Mouse (Mus musculus) testis, adult 2 months (tissue): Measurements from ENCODE around the gene Bfsp2. TPM values are rescaled to one million over a fixed set of nuclear protein-coding genes. Genes with fewer than 3 reads are reported as not detected.
"Not testable (repeated sequence)": the region's sequence is repeated elsewhere in the genome, so short reads cannot be mapped to it uniquely, and the experiment has no call there.

Experiments
- H3K27ac ChIP-seq: fragments of 200-500 bp; 2 replicates; pipeline ENCODE4 v1.5.1; 2012; ENCODE audit warnings: low read depth, low read length; ENCODE audit not compliant: control insufficient read depth, insufficient read depth
- H3K27me3 ChIP-seq: fragments of 200-500 bp; 2 replicates; pipeline ENCODE4 v1.6.1; 2012; ENCODE audit warnings: mild to moderate bottlenecking, low read length, moderate library complexity; ENCODE audit not compliant: control insufficient read depth, insufficient read depth
- H3K36me3 ChIP-seq: fragments of 200-500 bp; 2 replicates; pipeline ENCODE4 v1.6.1; 2012; ENCODE audit warnings: mild to moderate bottlenecking, low read length; ENCODE audit not compliant: control insufficient read depth, insufficient read depth
- H3K4me1 ChIP-seq: fragments of 200-500 bp; 2 replicates; pipeline ENCODE4 v1.6.1; 2012; ENCODE audit warnings: low read length; ENCODE audit not compliant: control insufficient read depth, insufficient read depth
- H3K4me3 ChIP-seq: fragments of 200-500 bp; 2 replicates; pipeline ENCODE4 v1.5.1; 2012; ENCODE audit warnings: low read depth, mild to moderate bottlenecking, low read length, moderate library complexity, mixed read lengths; ENCODE audit not compliant: control insufficient read depth
- CTCF ChIP-seq: fragments of 200-500 bp; IDR thresholded peaks from 2 replicates; pipeline ENCODE4 v1.5.1; 2012; ENCODE audit warnings: low read depth, mild to moderate bottlenecking, inconsistent platforms, low read length, moderate library complexity; ENCODE audit not compliant: control insufficient read depth, insufficient read depth, insufficient replicate concordance
- POLR2A ChIP-seq: fragments of 200-500 bp; IDR thresholded peaks from 2 replicates; pipeline ENCODE4 v1.6.1; 2012; ENCODE audit warnings: low read depth, mild to moderate bottlenecking, inconsistent platforms, low read length, moderate library complexity; ENCODE audit not compliant: control insufficient read depth
- polyA plus RNA-seq: library from polyadenylated mRNA; depleted of rRNA; stranded (reverse); fragments of >200 nt; gene quantifications from 2 replicates; pipeline ENCODE4 v1.2.3, GENCODE M21; 2012

Bfsp2 gene
- polyA plus RNA-seq, 1 experiment, result 0.74 TPM

GRCm38 (mm10) chr9:103430431-103431220 lies 49.6 kb downstream of the Bfsp2 start:
- no peak for TF ChIP-seq CTCF
- no peak for TF ChIP-seq POLR2A
- H3K4me1 ChIP-seq, result peaks cover 6% of the 10 kb centered on the region
- no peaks in the 10 kb centered on the region for H3K27me3 ChIP-seq
- no peak overlapping the region for H3K4me3 ChIP-seq
- no peaks in the 10 kb centered on the region for H3K36me3 ChIP-seq
- H3K27ac ChIP-seq, result no peak overlapping the region

GRCm38 (mm10) chr9:103426425-103426824 lies 53.8 kb downstream of the Bfsp2 start:
- TF ChIP-seq CTCF, result no peak
- TF ChIP-seq POLR2A, result no peak
- Histone ChIP-seq H3K4me1 (no peaks in the 10 kb centered on the region), H3K27me3 (no peaks in the 10 kb centered on the region), H3K27ac (no peak overlapping the region), H3K36me3 (no peaks in the 10 kb centered on the region), H3K4me3 (no peak overlapping the region)

- no peaks in the 10 kb centered on the region for H3K36me3 ChIP-seq
- no peak for TF ChIP-seq CTCF
- TF ChIP-seq POLR2A, result no peak
- H3K27ac ChIP-seq, result no peak overlapping the region
- no peaks in the 10 kb centered on the region for H3K4me1 ChIP-seq
- no peak overlapping the region for H3K4me3 ChIP-seq
- H3K27me3 ChIP-seq, result no peaks in the 10 kb centered on the region
Observed at GRCm38 (mm10) chr9:103424869-103425268, 55.4 kb downstream of the Bfsp2 start.

- TF ChIP-seq CTCF (no peak), POLR2A (no peak)
- Histone ChIP-seq H3K27me3 (no peaks in the 10 kb centered on the region), H3K36me3 (no peaks in the 10 kb centered on the region), H3K27ac (no peak overlapping the region), H3K4me3 (no peak overlapping the region), H3K4me1 (no peaks in the 10 kb centered on the region)
Observed at GRCm38 (mm10) chr9:103423951-103424350, 56.3 kb downstream of the Bfsp2 start.

GRCm38 (mm10) chr9:103423384-103423783 lies 56.8 kb downstream of the Bfsp2 start:
- Histone ChIP-seq H3K36me3 (no peaks in the 10 kb centered on the region), H3K27me3 (no peaks in the 10 kb centered on the region), H3K4me3 (no peak overlapping the region), H3K27ac (no peak overlapping the region), H3K4me1 (no peaks in the 10 kb centered on the region)
- TF ChIP-seq POLR2A (no peak), CTCF (no peak)

- no peaks in the 10 kb centered on the region for H3K4me1 ChIP-seq
- no peaks in the 10 kb centered on the region for H3K27me3 ChIP-seq
- H3K4me3 ChIP-seq, result no peak overlapping the region
- no peaks in the 10 kb centered on the region for H3K36me3 ChIP-seq
- no peak overlapping the region for H3K27ac ChIP-seq
- no peak for TF ChIP-seq CTCF
Observed at GRCm38 (mm10) chr9:103422847-103423246, 57.4 kb downstream of the Bfsp2 start.

GRCm38 (mm10) chr9:103420844-103421243 lies 59.4 kb downstream of the Bfsp2 start:
- no peak overlapping the region for H3K27ac ChIP-seq
- H3K27me3 ChIP-seq, result no peaks in the 10 kb centered on the region
- TF ChIP-seq CTCF (no peak), POLR2A (no peak)
- H3K4me3 ChIP-seq, result no peak overlapping the region
- no peaks in the 10 kb centered on the region for H3K36me3 ChIP-seq
- no peaks in the 10 kb centered on the region for H3K4me1 ChIP-seq

- H3K36me3 ChIP-seq, result no peaks in the 10 kb centered on the region
- H3K27me3 ChIP-seq, result no peaks in the 10 kb centered on the region
- no peak overlapping the region for H3K4me3 ChIP-seq
- TF ChIP-seq POLR2A, result no peak
- TF ChIP-seq CTCF, result no peak
- H3K4me1 ChIP-seq, result no peaks in the 10 kb centered on the region
- no peak overlapping the region for H3K27ac ChIP-seq
Observed at GRCm38 (mm10) chr9:103418786-103419185, 61.4 kb downstream of the Bfsp2 start.

GRCm38 (mm10) chr9:103418267-103418666 lies 62.0 kb downstream of the Bfsp2 start:
- not testable (repeated sequence) for H3K4me3 ChIP-seq, H3K27ac ChIP-seq, H3K27me3 ChIP-seq, H3K4me1 ChIP-seq, H3K36me3 ChIP-seq
